ENCODE assay signal across 10 mouse cellular contexts in the genomic region with DNA sequence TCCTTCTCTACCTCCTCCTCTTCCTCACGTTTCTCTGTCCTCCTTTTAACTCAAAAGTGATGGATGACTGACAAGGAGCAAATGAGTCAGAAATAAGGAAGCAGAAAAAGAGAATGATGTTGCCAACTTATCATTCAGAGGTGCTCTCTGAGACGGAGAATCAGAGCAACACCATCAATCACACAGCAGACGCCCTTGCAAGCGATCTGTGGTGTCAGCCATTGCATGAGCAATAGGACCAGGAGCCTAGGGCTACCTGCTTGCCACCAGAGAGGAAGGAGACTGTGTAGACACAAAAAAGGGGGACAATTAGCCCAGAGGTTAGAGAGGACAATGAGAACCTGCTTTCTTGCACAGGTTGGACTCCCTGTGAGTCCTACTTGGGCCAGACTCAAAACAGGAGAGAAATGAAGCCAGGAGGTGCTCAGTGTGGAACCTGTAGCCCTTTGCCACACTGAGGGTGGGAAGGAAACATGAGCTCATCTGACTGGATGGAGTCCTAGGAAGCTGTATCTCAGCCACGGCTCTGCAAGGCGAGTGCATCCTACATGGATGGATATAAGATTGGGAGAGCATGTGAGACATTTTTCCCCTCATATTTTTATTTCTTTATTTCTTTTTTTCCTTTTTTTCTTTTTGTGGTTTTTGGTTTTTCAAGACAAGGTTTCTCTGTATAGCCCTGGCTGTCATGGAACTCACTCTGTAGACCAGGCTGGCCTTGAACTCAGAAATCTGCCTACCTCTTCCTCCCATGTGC. TPM values are rescaled to one million over a fixed set of nuclear protein-coding genes. Genes with fewer than 3 reads are reported as not detected.
"Had no signal": no experiment of that assay in that cellular context is flagged by ENCODE, and none has a peak within 500 bp of the region (broad histone marks: within the 10 kb centered on the region; RNA-seq: fewer than 3 reads in every experiment).

No protein-coding gene starts in this region.

RNA-seq across cellular contexts. Expression of a gene that starts 16.5 kb away (rescaled TPM):
- polyA plus RNA-seq: liver, adult 2 months; liver, postnatal 0 days; lung, adult 2 months; lung, embryonic 14.5 days; lung, embryonic 15.5 days; lung, embryonic 16.5 days; lung, postnatal 0 days; midbrain, embryonic 12.5 days; midbrain, embryonic 13.5 days; neural tube, embryonic 11.5 days had no signal
